Mouse (Mus musculus) C3H10T1/2 (cell line): ENCODE results near the gene Adam26b. TPM values are rescaled to one million over a fixed set of nuclear protein-coding genes. Genes with fewer than 3 reads are reported as not detected.

Source experiments
- polyA plus RNA-seq, 2 experiments: library from polyadenylated mRNA; unstranded; fragments of >200 nt; fragmentation: generic; extraction: Trizol; gene quantifications; one replicate each; pipeline ENCODE4 v1.2.1; 2012; ENCODE audit warnings: missing spikeins in 2 of 2

Gene Adam26b
- not detected for polyA plus RNA-seq

GRCm38 (mm10) chr8:43528006-43528405 lies at the start of gene Adam26b:
TSS of gene Adam26b (minus strand) at chr8:43528106.

GRCm38 (mm10) chr8:43576607-43577006 lies 48.7 kb upstream of the Adam26b start, which contains the start of gene Adam26a:
TSS of gene Adam26a (minus strand) at chr8:43576707.

Other genes starting within 250 kb of the Adam26b start
- gene Zfp42, start 221.1 kb downstream of the Adam26b start, polyA plus RNA-seq, result not detected
- not detected for gene Adam26a, start 48.6 kb upstream of the Adam26b start, polyA plus RNA-seq
- not detected for gene Gm5346, start 99.2 kb upstream of the Adam26b start, polyA plus RNA-seq
- not detected for gene Adam34, start 181.9 kb upstream of the Adam26b start, polyA plus RNA-seq